Mouse (Mus musculus): Measurements from ENCODE around the gene Nadk.

The Nadk gene

GRCm38 (mm10) chr4:155561661-155562442 lies at the start of gene Nadk:
TSS of gene Nadk (plus strand) at chr4:155562378.
- DNase-seq (ENCODE audit: low spot score in 2 of 2): peak in 1 of 2 experiments; percentile 35

GRCm38 (mm10) chr4:155514810-155515209 lies 47.4 kb upstream of the Nadk start:
- DNase-seq (ENCODE audit: low spot score in 2 of 2): no peak

GRCm38 (mm10) chr4:155517948-155518517 lies 44.1 kb upstream of the Nadk start:
- no peak for DNase-seq (ENCODE audit: low spot score in 2 of 2)

GRCm38 (mm10) chr4:155522327-155522726 lies 39.9 kb upstream of the Nadk start:
- DNase-seq (ENCODE audit: low spot score in 2 of 2): no peak

GRCm38 (mm10) chr4:155525751-155526150 lies 36.4 kb upstream of the Nadk start:
- DNase-seq (ENCODE audit: low spot score in 2 of 2): no peak

- DNase-seq (ENCODE audit: low spot score in 2 of 2): no peak
These were observed 32.9 kb upstream of the Nadk start for GRCm38 (mm10) chr4:155529294-155529693.

- DNase-seq (ENCODE audit: low spot score in 2 of 2): no peak
These were observed 12.2 kb upstream of the Nadk start for GRCm38 (mm10) chr4:155549993-155550392.

- DNase-seq (ENCODE audit: low spot score in 2 of 2): no peak
These were observed 11.7 kb upstream of the Nadk start for GRCm38 (mm10) chr4:155550446-155550845.

GRCm38 (mm10) chr4:155551073-155551472 lies 11.1 kb upstream of the Nadk start:
- DNase-seq (ENCODE audit: low spot score in 2 of 2): no peak

GRCm38 (mm10) chr4:155552917-155553532 lies 9.2 kb upstream of the Nadk start:
- DNase-seq (ENCODE audit: low spot score in 2 of 2): no peak

- DNase-seq (ENCODE audit: low spot score in 2 of 2): no peak
These were observed 7.3 kb upstream of the Nadk start for GRCm38 (mm10) chr4:155554880-155555279.

GRCm38 (mm10) chr4:155555464-155555863 lies 6.7 kb upstream of the Nadk start:
- DNase-seq (ENCODE audit: low spot score in 2 of 2): no peak

- DNase-seq (ENCODE audit: low spot score in 2 of 2): no peak
These were observed 2.7 kb upstream of the Nadk start for GRCm38 (mm10) chr4:155559454-155559853.

- no peak for DNase-seq (ENCODE audit: low spot score in 2 of 2)
These were observed 1.2 kb upstream of the Nadk start for GRCm38 (mm10) chr4:155560932-155561331.

GRCm38 (mm10) chr4:155562725-155563399 lies 684 bp downstream of the Nadk start:
- DNase-seq (ENCODE audit: low spot score in 2 of 2): peak; percentile 68 to 82

GRCm38 (mm10) chr4:155563400-155564231 lies 1.4 kb downstream of the Nadk start:
- peak; percentile 96 for DNase-seq (ENCODE audit: low spot score in 2 of 2)

- peak; percentile 60 to 64 for DNase-seq (ENCODE audit: low spot score in 2 of 2)
These were observed 2.3 kb downstream of the Nadk start for GRCm38 (mm10) chr4:155564315-155565069.

- no peak for DNase-seq (ENCODE audit: low spot score in 2 of 2)
These were observed 4.4 kb downstream of the Nadk start for GRCm38 (mm10) chr4:155566555-155566954.

- DNase-seq (ENCODE audit: low spot score in 2 of 2): no peak
These were observed 6.0 kb downstream of the Nadk start for GRCm38 (mm10) chr4:155568170-155568569.

- DNase-seq (ENCODE audit: low spot score in 2 of 2): no peak
These were observed 6.6 kb downstream of the Nadk start for GRCm38 (mm10) chr4:155568632-155569370.
